Mouse (Mus musculus): ENCODE data around the gene H2-M10.2. TPM values are rescaled to one million over a fixed set of nuclear protein-coding genes. Genes with fewer than 3 reads are reported as not detected.

The H2-M10.2 gene
- polyA plus RNA-seq, 1 experiment from 2014 or later, result 0.37 TPM

DNA sequence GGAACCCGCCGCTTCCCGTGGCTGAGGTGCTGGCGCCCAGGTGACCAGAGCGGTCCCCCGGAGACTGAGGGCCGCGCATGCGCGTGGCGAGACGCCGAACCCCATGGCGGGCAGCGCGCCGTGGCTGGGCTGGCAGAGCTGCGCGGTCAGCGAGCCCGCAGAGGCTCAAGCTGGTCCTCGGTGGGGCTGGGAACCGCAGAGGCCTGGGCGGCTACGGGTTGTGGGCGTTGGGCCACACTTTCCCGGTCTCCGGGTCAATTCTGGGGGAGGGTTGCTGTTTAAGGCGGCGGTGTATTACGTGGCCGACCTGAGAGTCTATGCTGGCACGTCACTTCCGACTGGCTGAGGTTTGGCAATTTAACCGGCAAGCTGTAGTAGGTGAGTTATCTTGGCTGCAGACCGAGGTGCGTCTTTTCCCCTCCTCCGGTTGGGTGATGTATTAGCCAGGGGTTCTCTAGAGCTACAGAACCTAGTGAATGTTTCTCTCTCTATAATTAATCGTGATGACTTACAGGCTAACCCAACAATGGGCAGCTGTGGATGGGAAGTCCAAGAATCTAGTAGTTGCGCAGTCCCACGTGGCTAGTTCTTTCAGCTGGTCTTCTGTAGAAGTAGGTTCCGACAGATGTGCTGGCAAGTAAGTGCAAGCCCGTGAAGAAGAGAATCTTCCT lies 14.6 kb downstream of the H2-M10.2 start, which contains the start of gene Trim39:
Gene Trim39 (minus strand): TSS at position 662 of the 671 bp plus-strand sequence.
- Histone ChIP-seq H3K27me3 (no peaks in the 10 kb centered on the region), H3K9ac (replicated peaks) (peak within 1 kb of the TSS; percentile 92), H3K36me3 (peaks cover 40% of the 10 kb centered on the region), H3K4me2 (replicated peaks) (peak within 1 kb of the TSS; percentile 91), H3K9me3 (no peaks in the 10 kb centered on the region), H3K27ac (replicated peaks) (peak within 1 kb of the TSS; percentile 94), H3K4me3 (peak within 1 kb of the TSS; percentile 95), H3K4me1 (peaks cover 29% of the 10 kb centered on the region)
- WGBS, result 2% methylated on average over 35 of the region's 43 CpGs
- peak; percentile 86 for ATAC-seq (ENCODE audit: low FRiP score, low read depth)

DNA sequence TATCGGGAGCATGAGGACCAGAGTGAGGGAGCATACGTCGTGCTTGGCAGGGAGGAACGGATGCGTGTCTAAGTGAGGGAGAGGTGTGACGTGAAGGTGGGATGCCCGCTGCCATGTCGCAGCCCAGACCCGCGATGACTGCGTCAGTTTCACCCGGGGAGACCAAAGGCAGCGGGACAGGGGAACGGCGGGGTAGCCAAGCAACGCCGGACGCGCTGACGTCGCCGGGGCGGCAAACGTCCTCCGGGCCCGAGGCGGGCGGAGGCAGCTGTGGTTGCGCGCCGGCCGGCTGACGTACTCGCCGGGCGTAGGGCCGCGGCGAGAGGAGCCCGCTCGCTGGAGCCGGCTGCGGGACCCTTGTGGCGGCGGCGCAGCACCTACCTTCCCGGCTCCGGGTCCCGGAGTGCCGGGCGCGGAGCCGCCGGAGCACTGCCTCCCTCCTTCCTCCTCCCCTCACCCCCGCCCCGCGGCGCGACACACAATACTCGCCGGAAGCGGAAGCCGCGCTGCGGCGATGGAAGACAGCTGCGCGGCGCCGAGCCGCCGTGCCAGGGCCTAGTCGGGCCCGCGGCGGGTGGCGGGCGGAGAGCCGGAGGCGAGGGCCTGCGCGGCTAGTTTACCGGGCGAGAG lies 15.2 kb downstream of the H2-M10.2 start:
- H3K9me3 ChIP-seq, result no peaks in the 10 kb centered on the region
- ATAC-seq (ENCODE audit: low FRiP score, low read depth), result peak; percentile 93
- H3K9ac ChIP-seq (replicated peaks), result peak overlapping the region; percentile 92
- H3K36me3 ChIP-seq, result peaks cover 40% of the 10 kb centered on the region
- H3K4me3 ChIP-seq, result peak overlapping the region; percentile 95
- no peaks in the 10 kb centered on the region for H3K27me3 ChIP-seq
- peaks cover 29% of the 10 kb centered on the region for H3K4me1 ChIP-seq
- peak overlapping the region; percentile 91 for H3K4me2 ChIP-seq (replicated peaks)
- WGBS, result under 1% methylated on average over 66 of the region's 84 CpGs
- peak overlapping the region; percentile 94 for H3K27ac ChIP-seq (replicated peaks)

DNA sequence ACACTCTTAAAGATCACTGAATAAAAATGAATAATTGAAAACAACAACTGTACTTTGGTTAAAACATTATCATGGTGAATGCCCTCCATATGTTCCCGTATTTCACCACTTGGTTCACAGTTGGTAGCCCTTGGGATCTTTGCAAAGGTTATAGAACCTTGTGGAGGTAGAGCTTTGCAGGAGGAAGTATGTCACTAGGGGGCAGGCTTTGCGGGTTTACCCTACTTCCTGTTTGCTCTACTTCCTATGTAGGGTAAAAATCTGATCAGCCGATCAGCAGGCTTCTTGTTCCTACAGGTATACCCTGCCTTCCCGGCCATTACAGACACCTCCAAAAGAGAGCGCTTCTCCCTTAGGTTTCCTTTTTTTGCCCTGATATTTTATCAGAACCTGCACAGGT lies 20.5 kb downstream of the H2-M10.2 start:
- no peak for ATAC-seq (ENCODE audit: low FRiP score, low read depth)
- Histone ChIP-seq H3K9me3 (no peaks in the 10 kb centered on the region), H3K27ac (replicated peaks) (no peak overlapping the region), H3K4me2 (replicated peaks) (no peak overlapping the region), H3K4me3 (no peak overlapping the region), H3K36me3 (peaks cover 73% of the 10 kb centered on the region), H3K4me1 (peaks cover 9% of the 10 kb centered on the region), H3K27me3 (no peaks in the 10 kb centered on the region), H3K9ac (replicated peaks) (no peak overlapping the region)
- WGBS, result 83% methylated on average over 5 of the region's 5 CpGs

DNA sequence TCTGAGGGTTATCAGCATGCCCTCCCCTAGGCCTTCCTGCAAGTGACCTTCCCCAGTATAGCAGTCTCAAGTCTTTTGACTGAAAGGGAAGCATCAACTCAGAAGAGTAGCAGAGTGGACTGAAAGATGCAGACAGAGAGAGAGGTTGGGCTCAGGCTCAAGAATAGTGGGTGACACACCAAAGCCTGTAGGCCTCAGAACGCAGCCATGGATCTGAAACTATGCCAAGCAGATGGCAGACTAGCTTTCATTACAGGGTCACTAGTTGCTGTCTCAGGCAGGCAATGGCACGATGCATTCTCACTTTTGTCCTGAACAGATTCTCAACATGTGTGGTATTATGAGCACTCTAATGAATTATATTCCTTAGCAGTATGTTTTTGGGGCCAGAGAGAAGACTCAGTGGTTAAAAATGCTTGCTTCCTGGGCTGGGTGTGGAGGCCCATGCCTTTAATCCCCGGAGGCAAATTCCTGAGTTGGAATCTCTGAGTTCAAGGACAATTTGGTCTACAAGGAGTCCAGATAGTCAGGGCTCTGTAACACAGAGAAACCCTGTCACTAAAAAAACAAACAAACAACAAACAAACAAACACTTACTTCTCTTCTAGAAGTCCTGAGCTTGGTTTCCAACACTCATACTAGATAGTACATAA lies 21.9 kb downstream of the H2-M10.2 start:
- H3K4me3 ChIP-seq, result no peak overlapping the region
- no peak overlapping the region for H3K27ac ChIP-seq (replicated peaks)
- no peaks in the 10 kb centered on the region for H3K4me1 ChIP-seq
- peaks cover 87% of the 10 kb centered on the region for H3K36me3 ChIP-seq
- H3K9ac ChIP-seq (replicated peaks), result no peak overlapping the region
- H3K27me3 ChIP-seq, result no peaks in the 10 kb centered on the region
- no peak overlapping the region for H3K4me2 ChIP-seq (replicated peaks)
- ATAC-seq (ENCODE audit: low FRiP score, low read depth), result no peak
- H3K9me3 ChIP-seq, result no peaks in the 10 kb centered on the region
- WGBS, result 94% methylated on average over 3 of the region's 3 CpGs

DNA sequence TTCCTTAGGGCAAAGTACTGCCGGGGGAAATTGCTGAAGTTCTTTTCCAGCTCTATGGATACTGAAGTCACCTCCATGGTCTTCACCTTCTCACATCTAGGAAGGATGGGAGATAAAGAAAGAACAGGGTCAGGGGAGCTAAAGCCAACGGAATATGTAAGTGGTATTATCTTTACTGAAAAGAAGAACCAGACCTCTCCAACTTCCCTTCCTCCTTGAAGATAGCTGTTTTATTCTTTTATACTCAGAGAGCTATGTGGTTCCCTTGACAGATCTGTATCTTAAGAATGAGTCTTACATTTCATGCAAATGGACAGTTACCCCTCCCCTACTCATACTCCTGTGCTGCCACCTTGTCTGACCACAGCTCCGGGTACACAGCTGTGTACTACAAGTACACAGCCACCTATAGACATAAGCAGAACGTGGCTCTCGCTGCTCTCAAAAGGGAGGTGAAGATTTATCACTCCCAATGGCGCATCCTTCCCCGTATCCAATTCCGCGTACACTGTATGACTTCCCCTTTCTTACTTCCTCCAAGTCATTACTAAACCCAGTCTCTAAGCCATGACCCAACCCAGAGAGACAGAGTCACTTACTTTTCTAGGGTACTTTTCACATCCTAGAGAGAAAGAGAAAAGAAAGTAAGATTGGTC lies 24.7 kb downstream of the H2-M10.2 start:
- Histone ChIP-seq H3K4me3 (no peak overlapping the region), H3K36me3 (peaks cover 76% of the 10 kb centered on the region), H3K9me3 (no peaks in the 10 kb centered on the region), H3K27ac (replicated peaks) (no peak overlapping the region), H3K4me2 (replicated peaks) (no peak overlapping the region), H3K4me1 (peaks cover 4% of the 10 kb centered on the region), H3K9ac (replicated peaks) (no peak overlapping the region), H3K27me3 (no peaks in the 10 kb centered on the region)
- 96% methylated on average over 9 of the region's 9 CpGs for WGBS
- ATAC-seq (ENCODE audit: low FRiP score, low read depth), result no peak

DNA sequence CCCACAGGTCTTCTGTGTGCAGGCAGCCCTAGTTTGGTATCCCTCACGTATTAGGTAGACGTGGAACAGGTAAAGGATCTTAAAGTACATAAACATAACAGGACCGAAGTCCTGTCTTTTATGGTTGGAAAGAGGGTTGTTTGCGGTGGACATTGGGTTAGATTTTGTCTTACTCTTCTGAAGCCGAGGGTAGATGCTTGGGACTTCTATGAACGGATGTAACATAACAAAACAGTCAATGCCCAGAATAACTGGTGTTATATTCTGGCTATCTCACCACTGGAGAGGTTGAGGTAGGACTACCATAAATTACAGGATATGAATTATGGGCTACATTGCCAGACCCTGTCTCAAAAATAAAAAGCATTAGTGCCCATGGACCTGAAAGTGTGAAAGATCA lies 28.3 kb downstream of the H2-M10.2 start, which contains the start of gene Rpp21:
Gene Rpp21 (minus strand): TSS at position 101 of the 400 bp plus-strand sequence.
- ATAC-seq (ENCODE audit: low FRiP score, low read depth), result peak; percentile 3; the same call in 1 of the 2 replicates
- H3K9me3 ChIP-seq, result no peaks in the 10 kb centered on the region
- H3K27me3 ChIP-seq, result peaks cover 3% of the 10 kb centered on the region; the same call in 1 of the 2 replicates
- H3K9ac ChIP-seq (replicated peaks), result peak within 1 kb of the TSS; percentile 71
- peak within 1 kb of the TSS; percentile 61 for H3K4me2 ChIP-seq (replicated peaks)
- H3K27ac ChIP-seq (replicated peaks), result peak within 1 kb of the TSS; percentile 64
- 45% methylated on average over 6 of the region's 6 CpGs for WGBS
- H3K36me3 ChIP-seq, result peaks cover 49% of the 10 kb centered on the region
- peak within 1 kb of the TSS; percentile 72 for H3K4me3 ChIP-seq
- peaks cover 7% of the 10 kb centered on the region for H3K4me1 ChIP-seq

DNA sequence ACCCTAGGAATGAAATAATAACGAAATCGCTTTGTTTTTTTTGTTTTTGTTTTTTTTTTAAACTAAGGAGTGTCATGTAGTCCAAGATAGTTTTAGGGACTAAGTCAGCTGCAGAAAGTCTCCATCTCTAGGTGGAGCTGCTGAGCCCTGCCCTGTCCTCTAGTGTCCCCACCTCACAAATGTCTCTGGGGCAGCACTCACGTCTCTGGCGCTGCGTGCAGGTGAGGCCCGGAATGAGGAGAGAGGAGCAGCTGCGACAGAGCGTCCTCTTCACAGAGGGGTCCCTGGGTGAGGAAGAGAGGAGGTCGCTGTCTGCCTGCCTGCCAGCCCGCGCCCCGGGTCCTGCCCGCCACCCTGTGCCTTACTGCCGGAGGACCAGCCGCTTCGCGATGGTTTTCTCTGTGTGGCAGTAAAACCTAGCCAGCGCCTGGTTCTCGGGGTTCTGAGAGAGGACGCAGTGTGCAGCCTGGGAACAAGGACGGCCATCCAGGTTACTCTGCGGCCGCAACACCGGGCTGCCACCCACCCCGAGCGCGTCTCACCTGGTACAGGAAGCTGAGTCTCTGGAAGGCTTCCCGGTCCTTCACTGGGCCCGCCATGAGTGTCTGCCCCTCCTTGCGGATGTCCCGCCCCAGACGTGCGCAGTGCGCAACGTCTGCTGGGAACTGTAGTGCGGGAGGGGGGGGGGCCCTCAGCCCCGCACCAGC lies 28.9 kb downstream of the H2-M10.2 start:
- Histone ChIP-seq H3K9me3 (no peaks in the 10 kb centered on the region), H3K4me3 (peak overlapping the region; percentile 72), H3K9ac (replicated peaks) (peak overlapping the region; percentile 71), H3K4me1 (peaks cover 7% of the 10 kb centered on the region), H3K27me3 (peaks cover 9% of the 10 kb centered on the region), H3K4me2 (replicated peaks) (peak overlapping the region; percentile 61), H3K36me3 (peaks cover 43% of the 10 kb centered on the region), H3K27ac (replicated peaks) (peak overlapping the region; percentile 64)
- ATAC-seq (ENCODE audit: low FRiP score, low read depth), result peak; percentile 95
- under 1% methylated on average over 37 of the region's 37 CpGs for WGBS

DNA sequence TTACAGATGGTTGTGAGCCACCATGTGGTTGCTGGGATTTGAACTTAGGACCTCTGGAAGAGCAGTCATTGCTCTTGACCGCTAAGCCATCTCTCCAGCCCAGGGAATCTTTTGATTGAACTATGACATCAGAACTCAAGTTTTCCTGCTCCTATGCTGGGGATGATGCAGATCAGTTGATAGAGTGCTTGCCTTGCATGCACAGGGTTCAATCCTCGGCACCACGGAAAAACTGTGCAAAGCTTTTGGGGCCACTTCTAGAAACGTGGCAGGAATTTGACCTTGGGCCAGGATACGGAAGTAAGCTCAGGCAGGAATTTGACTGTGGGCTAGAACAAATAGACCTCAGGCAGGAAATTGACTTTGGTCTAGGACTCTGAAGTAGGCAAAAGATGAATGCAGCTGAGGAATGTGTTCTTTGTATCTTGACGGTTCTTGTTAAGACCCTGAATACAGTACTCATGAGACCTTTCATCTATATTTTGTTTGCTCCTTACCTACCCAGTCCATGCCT lies 33.1 kb downstream of the H2-M10.2 start:
- peaks cover 40% of the 10 kb centered on the region for H3K27me3 ChIP-seq
- no peaks in the 10 kb centered on the region for H3K9me3 ChIP-seq
- H3K9ac ChIP-seq (replicated peaks), result no peak overlapping the region
- no peak overlapping the region for H3K27ac ChIP-seq (replicated peaks)
- H3K4me2 ChIP-seq (replicated peaks), result no peak overlapping the region
- peaks cover 15% of the 10 kb centered on the region for H3K4me1 ChIP-seq
- WGBS, result 72% methylated on average over 6 of the region's 6 CpGs
- ATAC-seq (ENCODE audit: low FRiP score, low read depth), result no peak
- H3K36me3 ChIP-seq, result 0 out of 2 replicates have a peak, but pooled peaks cover 5% of the 10 kb centered on the region
- H3K4me3 ChIP-seq, result no peak overlapping the region

DNA sequence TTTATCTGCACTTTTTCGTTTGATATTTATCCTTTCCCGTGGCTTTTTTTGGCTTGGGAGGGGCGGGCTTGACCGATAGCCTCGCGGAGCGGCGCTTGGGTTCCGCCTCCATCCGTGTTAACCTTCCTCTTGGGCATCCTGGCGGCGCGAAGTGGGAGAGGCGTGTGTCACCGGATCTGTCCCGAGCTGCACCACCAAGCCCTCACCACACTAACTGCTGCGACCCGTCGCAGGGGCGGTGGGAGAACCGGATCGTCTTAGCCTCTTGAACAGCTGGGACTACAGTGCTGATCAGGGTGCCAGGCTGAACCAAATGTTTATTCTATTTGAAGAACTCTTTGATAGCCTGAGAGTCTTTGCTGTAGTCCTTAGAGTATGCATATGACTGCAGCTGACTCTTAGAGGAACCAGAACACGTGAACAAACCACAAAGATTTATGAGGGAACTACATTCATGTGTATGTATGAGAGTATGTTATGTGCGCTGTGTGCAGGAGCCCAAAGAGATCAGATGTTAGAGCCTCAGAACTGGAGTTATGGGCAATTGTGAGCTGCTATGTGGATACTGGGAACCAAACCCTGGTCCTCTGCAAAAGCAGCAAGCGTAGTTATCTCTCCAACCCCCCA lies 33.9 kb downstream of the H2-M10.2 start:
- Histone ChIP-seq H3K36me3 (0 out of 2 replicates have a peak, but pooled peaks cover 5% of the 10 kb centered on the region), H3K27me3 (peaks cover 42% of the 10 kb centered on the region), H3K9me3 (no peaks in the 10 kb centered on the region), H3K4me3 (peak overlapping the region; percentile 25), H3K4me1 (peaks cover 15% of the 10 kb centered on the region), H3K27ac (replicated peaks) (no peak overlapping the region), H3K9ac (replicated peaks) (0 out of 2 replicates have a peak overlapping the region, but pooled peaks have one; percentile 12), H3K4me2 (replicated peaks) (peak overlapping the region; percentile 43)
- 0 out of 2 replicates have a peak, but pooled peaks have one; percentile 12 for ATAC-seq (ENCODE audit: low FRiP score, low read depth)
- WGBS, result 14% methylated on average over 25 of the region's 25 CpGs

DNA sequence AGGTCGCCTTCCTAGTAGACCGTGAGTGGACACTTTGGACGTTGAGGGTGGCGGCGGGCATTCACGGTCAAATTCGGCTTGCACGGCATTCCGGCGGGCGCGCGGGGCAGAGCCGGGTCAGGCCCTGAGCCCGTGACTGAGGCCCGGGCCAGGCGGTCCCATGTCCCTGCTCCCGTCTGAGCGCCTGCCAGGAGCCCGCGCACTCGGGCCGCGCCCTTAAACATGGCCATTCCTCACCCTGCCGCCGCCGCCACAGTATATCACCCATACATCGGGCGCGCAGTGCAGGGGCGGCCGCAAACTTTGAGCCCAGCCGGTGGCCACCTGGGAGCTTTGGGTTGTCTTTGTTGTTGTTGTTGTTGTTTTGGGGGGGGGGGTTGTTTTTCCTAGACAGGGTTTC lies 37.4 kb downstream of the H2-M10.2 start:
- peak overlapping the region; percentile 22; the same call in 1 of the 2 replicates for H3K4me2 ChIP-seq (replicated peaks)
- H3K27me3 ChIP-seq, result peaks cover 42% of the 10 kb centered on the region
- no peak overlapping the region for H3K27ac ChIP-seq (replicated peaks)
- H3K4me1 ChIP-seq, result peaks cover 7% of the 10 kb centered on the region
- 37% methylated on average over 33 of the region's 33 CpGs for whole genome bisulfite sequencing
- ATAC-seq (ENCODE audit: low FRiP score, low read depth), result no peak
- no peak overlapping the region for H3K9ac ChIP-seq (replicated peaks)
- 0 out of 2 replicates have a peak overlapping the region, but pooled peaks have one; percentile 13 for H3K4me3 ChIP-seq
- no peaks in the 10 kb centered on the region for H3K36me3 ChIP-seq
- no peaks in the 10 kb centered on the region for H3K9me3 ChIP-seq

All from midbrain, embryonic 12.5 days (tissue).